Mouse (Mus musculus) olfactory bulb, adult 2 months (tissue): ENCODE results near the gene Sgsm2. TPM values are rescaled to one million over a fixed set of nuclear protein-coding genes. Genes with fewer than 3 reads are reported as not detected.

Experiments used
- H3K27ac ChIP-seq: fragments of 200-500 bp; 2 replicates; pipeline ENCODE4 v1.5.1; 2012; ENCODE audit warnings: low read depth, low read length; ENCODE audit not compliant: insufficient read depth
- H3K4me1 ChIP-seq: fragments of 200-500 bp; 2 replicates; pipeline ENCODE4 v1.6.1; 2012; ENCODE audit warnings: low read length; ENCODE audit not compliant: control insufficient read depth, insufficient read depth
- H3K4me3 ChIP-seq: fragments of 200-500 bp; 2 replicates; pipeline ENCODE4 v1.5.1; 2012; ENCODE audit warnings: mild to moderate bottlenecking, low read depth, low read length, moderate library complexity; ENCODE audit not compliant: insufficient read depth
- CTCF ChIP-seq: fragments of 200-500 bp; IDR thresholded peaks from 2 replicates; pipeline ENCODE4 v1.5.1; 2012; ENCODE audit warnings: low read depth, mild to moderate bottlenecking, low read length, moderate library complexity; ENCODE audit not compliant: insufficient read depth
- POLR2A ChIP-seq: fragments of 200-500 bp; IDR thresholded peaks from 2 replicates; pipeline ENCODE4 v1.6.1; 2012; ENCODE audit warnings: mild to moderate bottlenecking, low read depth, low read length, moderate library complexity; ENCODE audit not compliant: insufficient read depth
- WGBS: fragments of 180-500 bp; shearing (Covaris S2); methylation state at CpG from one replicate; pipeline ENCODE4 v1.1.7; 2018; 5-methylcytosine and 5-hydroxymethylcytosine counted together
- polyA plus RNA-seq: library from polyadenylated mRNA; stranded (reverse); fragments of >200 nt; gene quantifications from 2 replicates; pipeline ENCODE4 v1.2.4, GENCODE M21; 2012; ENCODE audit warnings: low replicate concordance; ENCODE audit not compliant: missing spikeins, insufficient read depth, insufficient read length

Gene Sgsm2
- polyA plus RNA-seq, 1 experiment: not detected

GRCm38 (mm10) chr11:74895980-74896900 lies 620 bp downstream of the Sgsm2 start:
- Histone ChIP-seq H3K4me3 (peak overlapping the region; percentile 92), H3K4me1 (peaks cover 4% of the 10 kb centered on the region), H3K27ac (peak overlapping the region; percentile 77)
- TF ChIP-seq POLR2A (no peak; the same call in 1 of the 2 replicates), CTCF (no peak)
- under 1% methylated on average over 55 of the region's 55 CpGs for WGBS

DNA sequence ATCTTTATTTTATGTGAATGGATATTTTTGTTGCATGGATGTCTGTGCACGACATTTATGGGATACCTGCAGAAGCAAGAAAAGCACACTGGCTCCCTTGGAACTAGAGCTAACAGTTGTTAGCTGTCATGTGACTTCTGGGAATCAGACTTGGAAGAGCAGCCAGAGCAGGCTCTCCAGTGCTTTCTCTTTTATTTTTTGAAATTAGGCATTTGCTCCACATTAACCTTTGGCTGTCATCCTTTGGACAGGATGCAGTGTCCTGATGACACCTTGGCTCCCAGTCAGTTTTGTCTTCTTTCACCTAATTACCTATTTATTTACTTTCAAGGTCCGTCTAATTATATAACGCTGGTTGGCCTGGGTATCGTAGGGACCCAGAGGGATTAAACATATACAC lies 2.2 kb downstream of the Sgsm2 start:
- TF ChIP-seq CTCF (no peak), POLR2A (no peak)
- H3K4me3 ChIP-seq: no peak overlapping the region
- peaks cover 4% of the 10 kb centered on the region for H3K4me1 ChIP-seq
- WGBS: 66% methylated on average over 4 of the region's 4 CpGs
- no peak overlapping the region for H3K27ac ChIP-seq

DNA sequence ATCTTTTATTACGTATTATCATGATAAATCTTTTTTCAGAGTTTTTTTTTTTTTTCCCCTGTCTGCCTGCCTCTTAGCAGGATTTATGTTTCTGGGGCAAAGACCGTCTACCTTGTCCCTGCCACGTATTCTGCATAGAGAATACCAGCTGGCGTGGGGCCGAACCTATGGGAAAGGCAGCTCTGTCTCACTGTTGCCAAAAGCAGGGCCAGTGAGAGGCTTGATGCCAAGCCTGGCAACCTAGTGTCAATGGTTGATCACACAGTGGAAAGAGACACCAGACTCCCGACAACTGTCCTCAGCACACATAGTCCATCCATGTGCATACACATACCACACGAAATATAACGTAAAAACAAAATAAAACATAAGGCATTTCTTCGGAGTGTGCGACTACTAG lies 13.8 kb downstream of the Sgsm2 start:
- TF ChIP-seq CTCF: no peak
- TF ChIP-seq POLR2A: no peak
- no peak overlapping the region for H3K4me3 ChIP-seq
- WGBS: 89% methylated on average over 10 of the region's 10 CpGs
- peaks cover 14% of the 10 kb centered on the region for H3K4me1 ChIP-seq
- no peak overlapping the region for H3K27ac ChIP-seq

DNA sequence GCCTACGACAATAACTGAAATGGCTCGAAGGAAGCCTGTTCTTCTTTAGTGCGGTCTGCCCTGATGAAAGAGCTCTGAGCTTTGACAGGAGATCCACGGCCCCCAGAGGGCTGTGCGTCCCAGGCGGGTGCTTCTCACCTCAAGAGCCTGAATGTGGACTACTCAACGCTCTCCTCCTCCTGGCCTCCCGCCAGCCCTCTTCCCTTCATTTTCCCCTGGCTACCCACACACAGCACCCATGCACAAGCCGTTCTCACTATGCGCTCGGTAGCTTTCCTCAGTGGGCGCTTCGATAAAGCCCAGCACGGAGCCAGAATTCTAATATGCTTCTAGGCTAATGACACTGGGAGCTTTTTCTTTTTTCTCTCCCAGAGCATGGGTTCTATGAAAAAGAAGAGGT lies 14.9 kb downstream of the Sgsm2 start:
- peak overlapping the region; percentile 56 for H3K27ac ChIP-seq
- peaks cover 14% of the 10 kb centered on the region for H3K4me1 ChIP-seq
- TF ChIP-seq CTCF (no peak), POLR2A (no peak)
- WGBS: 32% methylated on average over 14 of the region's 14 CpGs
- no peak overlapping the region for H3K4me3 ChIP-seq

- Histone ChIP-seq H3K4me3 (no peak overlapping the region), H3K27ac (peak overlapping the region; percentile 56), H3K4me1 (peaks cover 18% of the 10 kb centered on the region)
- 41% methylated on average over 9 of the region's 9 CpGs for WGBS
- no peak for TF ChIP-seq CTCF
- no peak for TF ChIP-seq POLR2A
These were observed 15.9 kb downstream of the Sgsm2 start for GRCm38 (mm10) chr11:74880999-74881398.

GRCm38 (mm10) chr11:74876801-74877200 lies 20.1 kb downstream of the Sgsm2 start:
- TF ChIP-seq POLR2A (no peak), CTCF (no peak)
- Histone ChIP-seq H3K27ac (peak overlapping the region; percentile 10; the same call in 1 of the 2 replicates), H3K4me3 (no peak overlapping the region), H3K4me1 (peaks cover 17% of the 10 kb centered on the region)
- 5% methylated on average over 9 of the region's 9 CpGs for WGBS

- H3K4me3 ChIP-seq: no peak overlapping the region
- 75% methylated on average over 3 of the region's 3 CpGs for WGBS
- TF ChIP-seq POLR2A: no peak
- TF ChIP-seq CTCF: no peak
- H3K27ac ChIP-seq: no peak overlapping the region
- H3K4me1 ChIP-seq: peaks cover 20% of the 10 kb centered on the region
These were observed 22.2 kb downstream of the Sgsm2 start for GRCm38 (mm10) chr11:74874630-74875029.

DNA sequence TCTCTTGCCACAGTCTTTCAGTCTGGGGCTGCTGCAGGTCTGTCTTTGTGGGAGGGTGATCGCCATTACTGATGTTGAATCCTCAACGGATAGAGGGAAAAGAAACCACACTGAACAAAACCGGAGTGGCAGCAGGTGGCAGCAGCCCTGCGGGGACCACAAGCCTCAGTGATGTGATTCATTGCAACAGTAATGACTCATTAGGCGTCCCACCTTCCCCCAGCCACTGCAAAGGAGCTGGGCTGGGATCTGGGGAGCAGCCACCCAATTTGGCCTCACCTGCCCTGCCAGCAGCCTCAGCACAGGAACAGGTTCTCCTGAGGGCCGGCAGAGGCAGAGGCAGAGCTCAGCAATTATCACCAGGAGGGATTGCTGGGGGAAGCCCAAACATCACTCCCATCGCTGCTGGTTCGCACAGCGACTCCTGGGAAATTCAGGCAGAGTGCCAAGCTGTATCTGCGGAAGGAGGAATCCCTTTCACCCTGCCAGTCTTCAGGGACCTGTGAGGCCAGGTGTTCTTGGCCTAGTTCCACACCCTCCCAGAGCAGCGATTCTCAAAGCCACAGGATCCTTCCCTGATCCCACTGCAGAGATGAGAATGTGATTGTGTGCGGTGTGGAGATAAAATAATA lies 25.8 kb downstream of the Sgsm2 start:
- Histone ChIP-seq H3K4me1 (peaks cover 20% of the 10 kb centered on the region), H3K4me3 (no peak overlapping the region; the same call in 1 of the 2 replicates), H3K27ac (peak overlapping the region; percentile 23; the same call in 1 of the 2 replicates)
- 13% methylated on average over 12 of the region's 12 CpGs for WGBS
- TF ChIP-seq POLR2A (no peak), CTCF (no peak)

DNA sequence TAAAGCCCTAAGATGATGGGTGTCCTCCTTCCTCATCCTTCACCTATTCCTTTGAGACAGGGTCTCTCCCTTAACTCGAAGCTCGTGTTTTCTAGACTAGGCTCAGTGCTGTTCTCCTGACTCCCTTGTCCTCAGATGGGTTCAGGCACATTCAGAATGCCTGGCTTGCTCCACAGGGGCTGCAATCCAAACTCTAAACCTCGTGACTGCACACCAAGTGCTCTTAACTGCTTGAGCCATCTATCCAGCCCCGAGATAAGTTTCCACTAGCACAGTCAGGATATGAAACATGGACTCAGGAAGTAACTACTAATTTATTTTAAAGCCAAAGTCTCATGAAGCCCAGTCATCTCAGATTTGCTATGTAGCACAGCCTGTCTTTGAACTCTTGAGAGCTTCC lies 26.3 kb downstream of the Sgsm2 start:
- H3K27ac ChIP-seq: no peak overlapping the region
- H3K4me3 ChIP-seq: no peak overlapping the region
- no peak for TF ChIP-seq POLR2A
- TF ChIP-seq CTCF: no peak
- peaks cover 20% of the 10 kb centered on the region for H3K4me1 ChIP-seq
- 65% methylated on average over 4 of the region's 4 CpGs for WGBS
